Mouse (Mus musculus): Measurements from ENCODE around the gene Cacna1c. TPM values are rescaled to one million over a fixed set of nuclear protein-coding genes. Genes with fewer than 3 reads are reported as not detected.

Cacna1c gene
- polyA plus RNA-seq, 1 experiment = 0.11 TPM

DNA sequence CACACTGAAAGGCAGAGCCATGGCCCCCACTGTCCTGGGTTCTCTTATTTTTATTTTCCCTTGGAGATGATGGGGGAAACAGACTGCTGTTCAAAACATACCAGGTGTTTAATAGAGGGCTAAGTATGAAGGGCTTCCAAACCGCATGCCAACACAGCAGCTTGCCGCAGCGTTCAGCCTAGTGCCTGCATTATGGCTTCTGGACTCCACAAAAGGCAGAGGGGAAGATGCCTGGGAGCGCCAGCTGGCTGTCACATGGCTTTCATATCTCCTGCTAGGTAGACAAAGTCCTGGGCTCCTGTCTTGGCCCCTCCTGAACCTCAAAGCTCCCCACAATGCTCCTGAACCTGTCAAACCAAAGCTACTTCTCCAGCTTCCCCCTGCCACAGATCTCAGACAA, 254.4 kb downstream of the Cacna1c start:
- no peak for TF ChIP-seq CTCF (IDR thresholded peaks at IDR 0.05; ENCODE audit: low read depth, low read length)
- TF ChIP-seq POLR2A (IDR thresholded peaks at IDR 0.05; ENCODE audit: borderline replicate concordance, low read depth, low read length) = no peak
- Histone ChIP-seq H3K27ac (ENCODE audit: insufficient read depth, low read depth, low read length) (no peak overlapping the region), H3K4me3 (ENCODE audit: insufficient read depth, low read length) (no peak overlapping the region), H3K4me1 (ENCODE audit: control insufficient read depth, insufficient read depth, low read length) (no peaks in the 10 kb centered on the region)

DNA sequence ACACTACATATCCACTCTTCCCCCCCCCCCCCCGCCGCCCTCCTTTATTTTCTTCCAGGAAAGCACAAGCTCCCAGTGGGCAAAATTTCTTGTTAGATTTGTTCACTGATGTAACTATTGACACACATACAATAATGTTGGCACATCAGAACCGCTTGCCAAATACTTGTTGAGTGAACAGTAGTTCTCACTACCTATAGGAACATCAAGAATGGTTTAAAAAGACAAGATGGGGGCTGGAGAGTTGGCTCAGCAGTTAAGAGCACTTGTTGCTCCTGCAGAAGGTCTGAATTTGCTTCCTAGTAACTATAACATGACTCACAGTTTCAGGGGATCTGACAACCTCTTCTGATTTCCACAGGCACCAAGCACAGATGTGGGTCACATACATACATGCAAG, 255.2 kb downstream of the Cacna1c start:
- H3K4me3 ChIP-seq (ENCODE audit: insufficient read depth, low read length) = no peak overlapping the region
- no peaks in the 10 kb centered on the region for H3K4me1 ChIP-seq (ENCODE audit: control insufficient read depth, insufficient read depth, low read length)
- TF ChIP-seq POLR2A (IDR thresholded peaks at IDR 0.05; ENCODE audit: borderline replicate concordance, low read depth, low read length) = no peak
- no peak for TF ChIP-seq CTCF (IDR thresholded peaks at IDR 0.05; ENCODE audit: low read depth, low read length)
- no peak overlapping the region for H3K27ac ChIP-seq (ENCODE audit: insufficient read depth, low read depth, low read length)

DNA sequence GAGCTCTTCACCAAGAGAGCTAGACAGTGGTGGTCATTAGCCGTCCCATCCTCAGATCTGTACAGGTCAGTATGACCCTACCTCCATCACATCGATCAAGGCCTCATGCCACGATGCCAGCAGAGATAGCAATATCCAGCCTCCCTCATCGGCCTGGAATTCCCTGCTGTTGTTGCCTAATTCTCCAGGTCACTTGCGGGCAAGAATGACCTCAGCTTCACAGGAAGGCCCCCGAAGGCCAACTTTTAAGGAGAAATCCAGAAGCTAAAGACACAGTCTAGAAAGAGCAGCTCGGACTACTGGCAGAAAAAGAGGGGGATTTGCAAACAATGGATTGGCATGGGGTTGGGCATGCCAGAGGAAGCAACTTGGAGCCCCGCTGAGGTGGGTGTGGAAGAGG, 256.6 kb downstream of the Cacna1c start:
- TF ChIP-seq CTCF (IDR thresholded peaks at IDR 0.05; ENCODE audit: low read depth, low read length) (no peak), POLR2A (IDR thresholded peaks at IDR 0.05; ENCODE audit: borderline replicate concordance, low read depth, low read length) (no peak)
- no peak overlapping the region for H3K27ac ChIP-seq (ENCODE audit: insufficient read depth, low read depth, low read length)
- H3K4me3 ChIP-seq (ENCODE audit: insufficient read depth, low read length) = no peak overlapping the region
- no peaks in the 10 kb centered on the region for H3K4me1 ChIP-seq (ENCODE audit: control insufficient read depth, insufficient read depth, low read length)

DNA sequence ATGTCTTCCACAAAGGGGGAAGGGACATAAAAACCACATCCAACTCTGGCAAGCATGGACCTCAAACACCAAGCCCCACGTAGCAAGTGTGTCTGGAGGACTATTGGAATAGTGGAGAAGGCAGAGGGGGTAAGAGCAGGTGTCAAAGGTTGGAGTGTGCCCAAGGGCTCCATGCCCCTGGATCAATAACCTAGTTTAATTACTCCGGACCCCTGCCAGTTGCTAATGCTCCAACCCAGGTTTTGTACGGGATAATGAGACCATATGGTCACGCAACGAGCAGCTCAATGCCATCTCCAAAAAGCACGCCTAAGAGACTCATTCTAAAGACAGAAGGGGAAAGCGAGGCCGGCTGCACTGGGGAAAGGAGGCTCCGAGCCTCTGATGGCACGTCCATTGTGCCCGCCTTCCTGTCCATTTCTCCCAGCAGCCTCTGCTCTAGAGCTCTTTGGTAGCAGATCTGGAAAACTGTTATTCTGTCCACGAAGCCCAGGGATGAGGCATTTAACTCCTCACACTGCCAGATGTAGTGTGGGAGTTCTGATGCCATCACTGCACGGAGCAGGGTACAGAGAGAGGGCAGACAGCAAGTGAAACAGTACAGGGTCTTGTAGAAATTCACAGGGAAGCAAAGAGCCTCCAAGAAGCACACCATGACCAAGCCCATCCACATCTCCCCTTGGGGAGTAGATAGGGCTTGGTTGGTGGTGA, 257.7 kb downstream of the Cacna1c start:
- TF ChIP-seq CTCF (IDR thresholded peaks at IDR 0.05; ENCODE audit: low read depth, low read length) (no peak), POLR2A (IDR thresholded peaks at IDR 0.05; ENCODE audit: borderline replicate concordance, low read depth, low read length) (no peak)
- Histone ChIP-seq H3K4me1 (ENCODE audit: control insufficient read depth, insufficient read depth, low read length) (no peaks in the 10 kb centered on the region), H3K27ac (ENCODE audit: insufficient read depth, low read depth, low read length) (no peak overlapping the region), H3K4me3 (ENCODE audit: insufficient read depth, low read length) (no peak overlapping the region)

DNA sequence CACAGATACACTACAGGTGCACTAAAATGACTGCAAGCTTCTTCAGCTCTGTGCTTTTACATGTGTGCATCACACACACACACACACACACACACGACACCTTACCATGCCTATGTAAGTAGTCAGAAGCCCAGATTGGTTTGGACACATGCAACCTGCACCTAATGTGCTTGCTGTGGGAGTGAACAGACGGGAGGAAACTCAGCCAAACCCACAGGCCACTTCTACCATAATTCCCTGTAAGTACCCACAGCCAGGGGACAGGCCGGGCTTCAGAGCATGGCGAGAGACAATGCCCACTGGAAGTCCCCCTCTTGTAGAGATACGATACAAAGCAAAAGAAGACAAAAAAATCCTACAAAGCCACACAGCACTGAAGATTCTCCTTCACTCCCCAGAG, 258.7 kb downstream of the Cacna1c start:
- TF ChIP-seq POLR2A (IDR thresholded peaks at IDR 0.05; ENCODE audit: borderline replicate concordance, low read depth, low read length) = no peak
- TF ChIP-seq CTCF (IDR thresholded peaks at IDR 0.05; ENCODE audit: low read depth, low read length) = no peak
- Histone ChIP-seq H3K4me3 (ENCODE audit: insufficient read depth, low read length) (no peak overlapping the region), H3K4me1 (ENCODE audit: control insufficient read depth, insufficient read depth, low read length) (no peaks in the 10 kb centered on the region), H3K27ac (ENCODE audit: insufficient read depth, low read depth, low read length) (no peak overlapping the region)

DNA sequence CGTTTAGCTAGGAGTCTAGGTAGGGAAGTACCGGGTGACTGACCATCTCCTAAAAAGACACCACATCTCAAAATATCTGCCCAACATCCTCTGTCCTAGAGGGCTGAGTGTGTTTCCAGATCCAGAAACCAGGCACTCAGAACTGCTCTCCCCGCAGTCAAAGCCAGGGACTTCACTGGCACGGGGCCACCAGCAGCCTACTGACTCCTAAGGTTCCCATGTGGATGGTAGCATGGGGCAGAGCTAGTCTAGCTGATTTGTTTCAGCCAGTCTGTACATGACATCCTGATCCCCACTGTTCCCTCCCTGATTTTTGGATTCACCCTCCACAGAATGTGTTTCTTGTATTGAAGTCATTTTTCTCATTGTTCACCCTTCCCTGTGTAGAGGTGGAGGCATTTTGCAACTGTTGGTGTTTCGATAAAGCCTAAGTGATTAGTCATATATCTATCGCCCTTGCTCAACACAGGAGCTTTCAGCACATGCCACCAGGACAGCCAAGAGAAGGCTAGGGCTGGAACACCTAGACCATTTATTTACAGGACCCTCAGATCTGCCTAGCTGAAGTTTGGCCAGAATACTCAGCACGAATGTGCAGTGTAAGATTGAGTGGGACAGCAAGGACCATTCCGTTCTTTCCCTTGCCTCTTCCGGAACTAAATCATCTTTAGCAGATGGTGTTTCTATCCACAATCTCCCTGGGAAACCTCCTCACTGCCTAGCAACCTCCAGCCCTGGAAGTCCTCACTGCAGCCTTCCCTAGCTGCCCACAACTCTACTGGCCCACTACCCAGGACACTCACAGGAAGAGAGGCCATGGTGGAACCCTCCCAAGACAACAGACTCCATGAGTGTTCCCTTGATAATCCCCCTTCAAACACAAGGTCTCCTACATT, 260.4 kb downstream of the Cacna1c start:
- Histone ChIP-seq H3K4me1 (ENCODE audit: control insufficient read depth, insufficient read depth, low read length) (no peaks in the 10 kb centered on the region), H3K27ac (ENCODE audit: insufficient read depth, low read depth, low read length) (no peak overlapping the region), H3K4me3 (ENCODE audit: insufficient read depth, low read length) (no peak overlapping the region)
- TF ChIP-seq CTCF (IDR thresholded peaks at IDR 0.05; ENCODE audit: low read depth, low read length) = no peak
- TF ChIP-seq POLR2A (IDR thresholded peaks at IDR 0.05; ENCODE audit: borderline replicate concordance, low read depth, low read length) = no peak

DNA sequence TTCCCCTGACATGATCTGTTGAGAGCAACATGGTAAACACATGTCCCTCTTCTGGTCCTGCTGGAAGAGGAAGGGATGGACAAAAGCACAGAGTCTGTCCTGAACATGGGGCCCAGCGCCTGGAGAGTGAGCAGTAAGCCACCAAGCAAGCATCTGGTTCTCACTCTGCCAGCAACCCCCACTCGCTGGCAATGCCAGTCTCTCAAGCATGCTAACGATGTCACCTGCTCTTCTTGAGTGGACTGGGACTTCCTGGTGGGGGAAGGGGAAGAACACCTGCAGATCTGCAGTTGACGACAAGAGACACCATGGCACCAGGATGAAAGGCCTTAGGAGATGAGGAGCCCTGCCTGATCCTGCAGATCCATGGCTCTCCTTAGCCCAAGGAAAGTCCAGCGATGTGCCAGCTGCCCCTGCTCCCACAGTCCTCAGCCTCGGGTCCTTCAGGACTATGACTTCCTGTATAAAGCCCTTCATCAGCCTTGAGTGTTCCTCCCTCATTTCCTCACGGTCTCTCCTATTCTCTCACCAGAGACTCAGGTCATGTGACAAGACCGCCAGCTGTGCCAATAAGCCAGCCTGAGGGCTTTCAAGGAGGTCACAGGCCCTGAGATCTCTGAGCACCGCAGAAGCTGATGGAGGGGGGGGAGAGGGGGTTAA, 261.8 kb downstream of the Cacna1c start:
- no peak overlapping the region for H3K27ac ChIP-seq (ENCODE audit: insufficient read depth, low read depth, low read length)
- no peak for TF ChIP-seq POLR2A (IDR thresholded peaks at IDR 0.05; ENCODE audit: borderline replicate concordance, low read depth, low read length)
- no peak for TF ChIP-seq CTCF (IDR thresholded peaks at IDR 0.05; ENCODE audit: low read depth, low read length)
- no peaks in the 10 kb centered on the region for H3K4me1 ChIP-seq (ENCODE audit: control insufficient read depth, insufficient read depth, low read length)
- H3K4me3 ChIP-seq (ENCODE audit: insufficient read depth, low read length) = no peak overlapping the region

DNA sequence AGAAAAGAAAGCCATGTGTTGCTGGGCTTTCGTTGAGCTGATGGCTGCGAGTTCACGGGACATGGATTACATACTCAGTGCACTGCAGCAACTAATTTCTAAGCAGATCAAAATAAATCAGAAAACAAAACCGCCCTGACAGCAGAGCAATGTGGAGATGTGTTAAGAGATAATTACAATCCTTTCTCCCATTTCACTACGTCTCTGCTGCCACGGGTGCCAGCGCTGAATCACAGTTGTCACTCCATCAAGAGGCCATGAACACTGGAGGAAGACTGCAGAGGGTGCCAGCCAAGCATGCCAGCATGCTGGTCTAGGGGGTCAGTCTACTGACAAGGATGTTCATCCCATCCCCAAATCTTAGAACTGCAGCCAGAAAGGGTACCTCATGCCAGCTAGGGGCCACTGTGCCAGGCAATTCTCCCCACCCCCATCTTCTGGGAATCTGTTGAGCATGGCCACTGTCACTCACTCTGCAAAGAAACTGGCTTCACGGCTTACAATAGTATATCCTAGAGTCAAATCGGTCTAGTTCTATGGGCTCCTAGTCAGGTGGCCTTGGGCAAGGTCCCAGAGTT, 263.1 kb downstream of the Cacna1c start:
- no peak for TF ChIP-seq POLR2A (IDR thresholded peaks at IDR 0.05; ENCODE audit: borderline replicate concordance, low read depth, low read length)
- no peak for TF ChIP-seq CTCF (IDR thresholded peaks at IDR 0.05; ENCODE audit: low read depth, low read length)
- Histone ChIP-seq H3K4me3 (ENCODE audit: insufficient read depth, low read length) (no peak overlapping the region), H3K27ac (ENCODE audit: insufficient read depth, low read depth, low read length) (no peak overlapping the region), H3K4me1 (ENCODE audit: control insufficient read depth, insufficient read depth, low read length) (no peaks in the 10 kb centered on the region)

DNA sequence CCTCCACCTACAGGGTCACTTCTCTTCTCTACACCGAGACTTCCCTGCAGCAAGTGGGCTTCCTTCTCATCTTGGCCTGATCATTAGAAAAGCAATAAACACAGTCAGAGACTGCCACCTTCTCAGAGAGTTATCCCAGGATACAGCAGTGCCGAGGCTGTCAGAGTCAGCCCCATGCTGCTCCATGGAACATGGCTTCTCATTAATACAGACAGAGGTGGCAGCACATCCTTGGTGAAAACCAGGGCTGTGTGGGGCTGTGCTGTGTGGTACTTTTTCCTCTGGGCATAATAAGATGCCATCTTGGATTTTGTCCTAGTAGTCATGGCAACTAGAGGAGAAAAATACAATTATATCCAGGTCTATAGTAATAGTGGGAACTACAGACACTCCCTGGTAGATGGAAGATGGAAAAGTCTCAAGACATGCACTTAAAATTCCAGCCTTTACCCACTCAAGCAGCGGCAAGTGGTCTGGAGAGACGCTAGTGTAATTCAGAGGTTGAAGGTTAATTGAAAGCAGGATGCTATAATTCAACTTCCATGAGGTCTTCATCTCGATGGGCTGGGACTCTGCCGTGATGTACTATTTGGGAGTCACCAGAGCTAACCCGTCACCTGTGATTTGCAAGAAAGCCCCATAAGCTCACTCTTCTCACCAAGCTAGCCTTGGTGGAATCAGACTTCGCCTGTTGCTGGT, 264.1 kb downstream of the Cacna1c start:
- TF ChIP-seq POLR2A (IDR thresholded peaks at IDR 0.05; ENCODE audit: borderline replicate concordance, low read depth, low read length) (no peak), CTCF (IDR thresholded peaks at IDR 0.05; ENCODE audit: low read depth, low read length) (no peak)

More for the DNA sequence above, 264.1 kb downstream of the Cacna1c start:
- no peak overlapping the region for H3K4me3 ChIP-seq (ENCODE audit: insufficient read depth, low read length)
- H3K27ac ChIP-seq (ENCODE audit: insufficient read depth, low read depth, low read length) = no peak overlapping the region
- H3K4me1 ChIP-seq (ENCODE audit: control insufficient read depth, insufficient read depth, low read length) = no peaks in the 10 kb centered on the region
